Mouse (Mus musculus): ENCODE results near the gene Wdr92. TPM values are rescaled to one million over a fixed set of nuclear protein-coding genes. Genes with fewer than 3 reads are reported as not detected.

Wdr92 gene
- 6.6 and 7.0 TPM in 2 replicates for polyA plus RNA-seq (2012; rRNA removed)

GRCm38 (mm10) chr11:17181807-17182206, at the start of gene Wdr92:
Wdr92 (plus strand) TSS chr11:17182107.

GRCm38 (mm10) chr11:17158858-17159737, 22.8 kb upstream of the Wdr92 start, which contains the start of gene Ppp3r1:
Ppp3r1 (plus strand) TSS chr11:17159263.

GRCm38 (mm10) chr11:17211258-17212140, 29.6 kb downstream of the Wdr92 start, which contains the start of gene Pno1:
Pno1 (minus strand) TSS chr11:17211568.

GRCm38 (mm10) chr11:17257443-17257842, 75.5 kb downstream of the Wdr92 start, which contains the start of gene C1d:
C1d (plus strand) TSS chr11:17257579.

Other genes with a start within 250 kb of the Wdr92 start
- gene Fbxo48, start 230.7 kb upstream of the Wdr92 start, polyA plus RNA-seq (2012; rRNA removed): 3.3 and 4.2 TPM in 2 replicates
- 2.5 and 2.6 TPM in 2 replicates for gene Cnrip1, start 130.5 kb upstream of the Wdr92 start, polyA plus RNA-seq (2012; rRNA removed)
- gene Plek, start 129.7 kb upstream of the Wdr92 start, polyA plus RNA-seq (2012; rRNA removed): 11.6 and 14.0 TPM in 2 replicates
- 16.0 and 18.2 TPM in 2 replicates for gene Ppp3r1, start 22.8 kb upstream of the Wdr92 start, polyA plus RNA-seq (2012; rRNA removed)
- gene Pno1, start 29.5 kb downstream of the Wdr92 start, polyA plus RNA-seq (2012; rRNA removed): 13.1 and 14.5 TPM in 2 replicates
- 15.2 and 19.0 TPM in 2 replicates for gene C1d, start 75.5 kb downstream of the Wdr92 start, polyA plus RNA-seq (2012; rRNA removed)